Mouse (Mus musculus) hindbrain, postnatal 0 days (tissue): Measurements from ENCODE around the gene Celf1. TPM values are rescaled to one million over a fixed set of nuclear protein-coding genes. Genes with fewer than 3 reads are reported as not detected.

Experiments used
- ATAC-seq: fragments of 200-750 bp; cut with Nextera tagmentation; 2 replicates; pipeline ENCODE4 v1.8.0; 2017; ENCODE audit warnings: mild to moderate bottlenecking, moderate TSS enrichment, moderate library complexity
- DNase-seq: peaks from one replicate; pipeline ENCODE4 v3.0.0-alpha.2; 2015; ENCODE audit warnings: low spot score
- H3K27ac ChIP-seq: fragments of 300-500 bp; sonication (generic); 2 replicates; pipeline ENCODE4 v1.5.1; 2014; ENCODE audit warnings: mild to moderate bottlenecking
- H3K27me3 ChIP-seq: fragments of 300-500 bp; sonication (generic); 2 replicates; pipeline ENCODE4 v1.6.1; 2014; ENCODE audit warnings: low read length, mixed read lengths; ENCODE audit not compliant: insufficient read depth
- H3K36me3 ChIP-seq: fragments of 300-500 bp; sonication (generic); 2 replicates; pipeline ENCODE4 v1.6.1; 2014; ENCODE audit warnings: low read length, mixed read lengths; ENCODE audit not compliant: insufficient read depth
- H3K4me1 ChIP-seq: fragments of 300-500 bp; sonication (generic); 2 replicates; pipeline ENCODE4 v1.6.1; 2014; ENCODE audit warnings: antibody characterized with exemption, low read length, mixed read lengths; ENCODE audit not compliant: insufficient read depth
- H3K4me2 ChIP-seq: fragments of 300-500 bp; sonication (generic); 2 replicates; pipeline ENCODE4 v1.6.1; 2014; ENCODE audit warnings: low read depth, mild to moderate bottlenecking, low read length, moderate library complexity, mixed read lengths
- H3K4me3 ChIP-seq: fragments of 300-500 bp; sonication (generic); 2 replicates; pipeline ENCODE4 v1.5.1; 2014; ENCODE audit warnings: low read length
- H3K9ac ChIP-seq: fragments of 300-500 bp; sonication (generic); replicated peaks from 2 replicates; pipeline ENCODE4 v1.6.1; 2014; ENCODE audit warnings: mild to moderate bottlenecking, low read length, moderate library complexity, mixed read lengths
- H3K9me3 ChIP-seq: fragments of 300-500 bp; sonication (generic); 2 replicates; pipeline ENCODE4 v1.6.1; 2016; ENCODE audit warnings: low read length, mixed read lengths
- CTCF ChIP-seq: IDR thresholded peaks from 2 replicates; pipeline ENCODE4 v1.5.1; 2016; ENCODE audit warnings: antibody characterized with exemption, control low read depth, low read depth
- WGBS: fragments of 180-500 bp; shearing (Covaris S2); extraction: QIAGEN DNeasy Blood & Tissue Kit; methylation state at CpG from one replicate; pipeline ENCODE4 v1.1.7; 2014; 5-methylcytosine and 5-hydroxymethylcytosine counted together
- polyA plus RNA-seq: library from polyadenylated mRNA; unstranded; fragments of >200 nt; fragmentation: Nextera tagmentation; extraction: Ambion mirVana; gene quantifications from 2 replicates; pipeline ENCODE4 v1.2.1, GENCODE M21; 2015
- total RNA-seq: library from RNA; depleted of rRNA; stranded (reverse); fragments of >200 nt; gene quantifications from 2 replicates; pipeline ENCODE4 v1.2.3, GENCODE M21; 2014

Celf1 gene
- total and polyA plus RNA-seq, 2 experiments from 2014 or later: 63.1 to 68.6 TPM

DNA sequence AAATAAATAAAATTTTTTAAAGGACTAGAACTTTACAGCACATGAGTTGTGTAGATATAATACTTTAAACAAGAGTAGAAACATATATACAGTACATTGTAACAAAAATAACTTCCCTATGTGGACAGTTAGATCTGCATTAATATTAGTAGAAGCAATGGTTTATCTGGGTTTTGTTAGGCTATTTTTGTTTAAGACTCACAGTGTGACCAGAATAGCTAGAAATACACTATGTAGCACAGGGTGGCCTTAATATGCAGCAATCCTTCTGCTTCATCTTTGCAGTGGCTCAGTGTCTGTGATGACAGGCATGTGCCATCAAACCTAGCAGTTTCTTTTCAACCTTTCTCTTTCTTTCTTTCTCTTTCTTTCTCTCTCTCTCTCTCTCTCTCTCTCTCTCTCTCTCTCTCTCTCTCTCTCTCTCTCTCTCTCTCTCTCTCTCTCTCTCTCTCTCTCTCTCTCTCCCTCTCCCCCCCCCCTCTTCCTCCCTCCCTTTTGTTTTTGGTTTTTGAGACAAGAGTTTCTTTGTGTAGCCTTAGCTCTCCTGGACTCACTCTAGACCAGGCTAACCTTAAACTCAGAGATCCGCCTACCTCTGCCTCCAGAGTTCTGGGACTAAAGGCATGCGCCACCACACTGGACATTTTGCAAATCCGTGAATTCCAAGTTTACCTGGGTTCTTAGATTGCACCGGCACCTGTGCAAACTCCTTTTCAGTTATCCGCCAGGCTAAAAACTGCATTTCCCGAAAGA, 113.2 kb downstream of the Celf1 start:
- WGBS: 1% methylated on average over 6 of the region's 6 CpGs
- H3K36me3 ChIP-seq: peaks cover 29% of the 10 kb centered on the region
- no peaks in the 10 kb centered on the region for H3K27me3 ChIP-seq
- H3K4me1 ChIP-seq: peaks cover 8% of the 10 kb centered on the region; the same call in 1 of the 2 replicates
- ATAC-seq (peak; percentile 69), DNase-seq (no peak)
- H3K4me3 ChIP-seq: peak overlapping the region; percentile 62
- no peak for TF ChIP-seq CTCF
- peak overlapping the region; percentile 81 for H3K27ac ChIP-seq
- no peaks in the 10 kb centered on the region for H3K9me3 ChIP-seq
- peak overlapping the region; percentile 89 for H3K4me2 ChIP-seq
- H3K9ac ChIP-seq: peak overlapping the region; percentile 60

- ATAC-seq: peak; percentile 99
These were observed 113.8 kb downstream of the Celf1 start, which contains the start of gene Psmc3 for GRCm38 (mm10) chr2:91053934-91054382. Psmc3 (plus strand) TSS chr2:91054009.

GRCm38 (mm10) chr2:91058435-91058834, 118.3 kb downstream of the Celf1 start:
- Histone ChIP-seq H3K36me3 (peaks cover 52% of the 10 kb centered on the region), H3K9ac (no peak overlapping the region), H3K27ac (no peak overlapping the region), H3K4me2 (no peak overlapping the region), H3K4me1 (peaks cover 8% of the 10 kb centered on the region; the same call in 1 of the 2 replicates), H3K9me3 (no peaks in the 10 kb centered on the region), H3K27me3 (no peaks in the 10 kb centered on the region), H3K4me3 (no peak overlapping the region)
- DNase-seq (no peak), ATAC-seq (no peak)
- 89% methylated on average over 5 of the region's 5 CpGs for WGBS
- no peak for TF ChIP-seq CTCF

More at GRCm38 (mm10) chr2:91053934-91054382, 113.8 kb downstream of the Celf1 start, which contains the start of gene Psmc3:
- H3K36me3 ChIP-seq: peaks cover 35% of the 10 kb centered on the region
- no peak for TF ChIP-seq CTCF
- H3K9me3 ChIP-seq: no peaks in the 10 kb centered on the region
- no peaks in the 10 kb centered on the region for H3K27me3 ChIP-seq
- peak within 1 kb of the TSS; percentile 81 for H3K27ac ChIP-seq
- H3K4me2 ChIP-seq: peak within 1 kb of the TSS; percentile 89
- WGBS: under 1% methylated on average over 40 of the region's 40 CpGs
- H3K4me3 ChIP-seq: peak within 1 kb of the TSS; percentile 62
- DNase-seq: peak; percentile 97
- H3K4me1 ChIP-seq: peaks cover 8% of the 10 kb centered on the region; the same call in 1 of the 2 replicates
- peak within 1 kb of the TSS; percentile 60 for H3K9ac ChIP-seq

DNA sequence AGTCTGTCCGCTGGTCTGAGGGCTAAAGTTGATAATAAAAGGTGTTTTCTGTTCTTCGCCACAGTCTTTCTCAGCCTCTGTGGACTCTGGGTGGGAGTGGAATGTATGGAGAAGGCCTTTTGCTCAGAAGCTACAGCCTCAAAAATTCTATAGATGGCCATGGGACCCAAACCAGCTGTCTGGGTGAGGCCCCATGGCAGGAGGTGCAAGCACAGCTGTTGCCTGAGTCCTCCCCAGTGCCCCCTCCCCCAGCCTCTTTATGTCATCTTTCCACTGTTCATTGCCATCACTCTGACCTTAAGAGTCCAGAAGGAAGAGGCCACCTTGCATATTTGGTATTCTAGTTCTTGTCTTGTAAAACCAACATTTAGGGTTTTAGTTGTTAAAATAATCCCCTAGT, 119.2 kb downstream of the Celf1 start:
- Histone ChIP-seq H3K9ac (no peak overlapping the region), H3K9me3 (no peaks in the 10 kb centered on the region), H3K4me3 (no peak overlapping the region), H3K4me2 (no peak overlapping the region), H3K27ac (no peak overlapping the region), H3K4me1 (peaks cover 8% of the 10 kb centered on the region; the same call in 1 of the 2 replicates), H3K27me3 (no peaks in the 10 kb centered on the region), H3K36me3 (peaks cover 57% of the 10 kb centered on the region)
- 91% methylated on average over 2 of the region's 2 CpGs for WGBS
- no peak for DNase-seq
- no peak for TF ChIP-seq CTCF
- no peak for ATAC-seq

DNA sequence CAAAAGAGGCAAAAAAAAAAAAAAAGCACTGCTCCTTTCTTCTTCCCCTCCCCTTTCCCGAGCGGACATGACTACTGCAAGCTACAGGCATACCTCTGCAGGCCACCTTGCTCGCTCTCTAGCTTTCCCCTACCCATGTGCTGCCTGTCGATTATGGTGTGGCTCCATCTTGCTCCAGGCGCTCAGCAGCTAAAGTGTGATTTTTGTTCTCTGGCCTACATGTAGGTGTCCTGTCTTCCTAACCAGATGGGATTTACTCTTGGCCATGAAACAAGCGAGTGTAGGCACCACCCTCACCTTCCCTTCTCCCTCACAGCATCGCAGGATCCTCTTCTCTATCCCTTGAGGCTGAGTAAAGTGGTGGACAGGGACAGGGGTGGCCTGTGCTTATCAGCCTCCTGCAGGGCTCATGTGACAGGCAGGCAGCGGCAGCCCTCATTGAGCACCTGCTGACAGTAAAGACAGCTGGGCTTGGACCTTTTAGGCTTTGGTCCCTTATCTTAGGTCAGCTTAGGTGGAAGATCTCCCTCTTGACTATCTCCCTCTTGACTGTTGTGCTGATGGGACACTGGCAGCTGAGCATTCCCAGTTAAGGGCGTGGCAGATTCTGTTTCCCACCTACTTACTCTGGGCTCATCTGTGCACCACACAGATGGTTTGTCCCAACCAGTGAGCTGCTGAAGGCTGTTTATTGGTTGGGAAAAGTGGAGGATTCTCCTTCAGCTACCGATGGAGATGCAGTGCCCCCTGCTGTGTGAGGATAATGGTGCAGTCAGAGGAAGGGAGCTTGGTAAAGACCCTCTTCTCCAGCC, 120.6 kb downstream of the Celf1 start:
- peak; percentile 77 for TF ChIP-seq CTCF
- DNase-seq: peak; percentile 76
- ATAC-seq: peak; percentile 52
- WGBS: 78% methylated on average over 10 of the region's 10 CpGs
- Histone ChIP-seq H3K9me3 (no peaks in the 10 kb centered on the region), H3K4me3 (no peak overlapping the region), H3K27ac (no peak overlapping the region), H3K9ac (no peak overlapping the region), H3K36me3 (peaks cover 58% of the 10 kb centered on the region), H3K27me3 (no peaks in the 10 kb centered on the region), H3K4me2 (no peak overlapping the region), H3K4me1 (no peaks in the 10 kb centered on the region)

- WGBS: 71% methylated on average over 6 of the region's 6 CpGs
- Histone ChIP-seq H3K4me1 (no peaks in the 10 kb centered on the region), H3K27ac (no peak overlapping the region), H3K27me3 (no peaks in the 10 kb centered on the region), H3K9me3 (no peaks in the 10 kb centered on the region), H3K36me3 (peaks cover 47% of the 10 kb centered on the region), H3K9ac (no peak overlapping the region), H3K4me3 (no peak overlapping the region), H3K4me2 (no peak overlapping the region)
- DNase-seq (no peak), ATAC-seq (no peak)
- no peak for TF ChIP-seq CTCF
These were observed 121.8 kb downstream of the Celf1 start for GRCm38 (mm10) chr2:91061849-91062481.
